Mouse (Mus musculus) 3134 (cell line): ENCODE data around the gene Gstt4.
"Not testable (repeated sequence)": the region's sequence is repeated elsewhere in the genome, so short reads cannot be mapped to it uniquely, and the experiment has no call there.

Source experiments
- DNase-seq: peaks from one replicate; pipeline ENCODE4 v3.0.0-alpha.2; 2011; ENCODE audit warnings: low spot score; ENCODE audit not compliant: insufficient read length; ENCODE audit errors: extremely low read depth

Gstt4 gene

DNA sequence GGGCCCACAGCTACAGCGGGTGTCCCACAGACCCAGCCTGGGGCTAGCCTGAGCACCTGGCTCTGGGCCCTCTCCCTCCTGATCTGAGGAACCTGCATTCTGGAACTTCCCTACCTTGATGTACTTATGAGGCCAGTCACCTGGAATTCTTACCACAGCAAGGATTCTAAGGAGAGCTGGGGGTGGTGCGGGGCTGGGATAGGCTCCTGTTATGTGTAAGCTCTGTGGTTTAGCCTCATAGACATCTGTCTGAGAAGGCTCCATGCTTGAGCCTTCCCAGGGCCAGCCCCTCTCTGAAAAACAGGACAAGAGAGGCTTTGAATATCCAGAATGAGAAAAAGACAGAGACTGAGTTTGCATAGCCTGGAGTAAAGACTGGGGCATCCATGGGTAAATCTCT, at the start of gene Gstt4:
Gene Gstt4 (minus strand): TSS at position 101 of the 400 bp plus-strand sequence.
- no peak for DNase-seq

DNA sequence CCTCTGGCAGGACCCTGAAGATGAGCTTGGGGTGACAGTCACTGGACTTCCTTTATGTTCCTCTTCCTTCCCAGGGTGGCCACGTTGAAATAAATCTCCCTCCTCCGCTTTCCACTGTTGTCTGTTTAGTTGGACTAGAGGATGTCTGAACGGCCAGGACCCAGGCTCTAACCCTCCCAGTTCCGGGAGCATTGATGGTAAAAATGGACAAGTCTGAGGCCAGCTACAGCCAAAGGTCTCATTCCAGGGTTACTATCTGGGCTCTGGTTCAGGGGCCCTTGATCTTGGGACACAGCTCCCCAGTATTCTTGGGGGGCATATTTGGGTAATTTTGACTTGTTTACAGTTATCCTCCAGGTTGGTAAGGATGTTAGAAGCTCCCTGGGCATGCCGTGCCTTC, 39.2 kb upstream of the Gstt4 start:
- DNase-seq = no peak

DNA sequence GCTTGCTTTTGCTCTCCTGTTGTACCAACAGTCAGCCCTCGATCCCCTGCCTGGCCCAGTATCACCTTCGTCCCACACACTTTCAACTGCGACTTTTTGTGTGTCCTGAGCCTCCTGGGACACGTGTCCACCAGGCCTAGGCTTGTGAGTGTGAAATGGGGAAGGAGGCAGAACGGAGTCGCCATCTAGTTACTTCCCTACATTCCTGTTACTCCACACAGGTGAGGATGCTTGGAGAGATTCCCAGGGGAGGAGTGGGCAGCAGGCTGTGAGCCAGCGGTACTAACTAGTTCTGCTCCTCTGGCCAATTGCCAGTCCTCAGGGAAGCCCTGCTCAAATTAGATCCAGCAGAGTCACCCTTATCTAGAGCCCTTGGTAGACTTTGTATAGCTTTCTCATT, 38.4 kb upstream of the Gstt4 start:
- no peak for DNase-seq

DNA sequence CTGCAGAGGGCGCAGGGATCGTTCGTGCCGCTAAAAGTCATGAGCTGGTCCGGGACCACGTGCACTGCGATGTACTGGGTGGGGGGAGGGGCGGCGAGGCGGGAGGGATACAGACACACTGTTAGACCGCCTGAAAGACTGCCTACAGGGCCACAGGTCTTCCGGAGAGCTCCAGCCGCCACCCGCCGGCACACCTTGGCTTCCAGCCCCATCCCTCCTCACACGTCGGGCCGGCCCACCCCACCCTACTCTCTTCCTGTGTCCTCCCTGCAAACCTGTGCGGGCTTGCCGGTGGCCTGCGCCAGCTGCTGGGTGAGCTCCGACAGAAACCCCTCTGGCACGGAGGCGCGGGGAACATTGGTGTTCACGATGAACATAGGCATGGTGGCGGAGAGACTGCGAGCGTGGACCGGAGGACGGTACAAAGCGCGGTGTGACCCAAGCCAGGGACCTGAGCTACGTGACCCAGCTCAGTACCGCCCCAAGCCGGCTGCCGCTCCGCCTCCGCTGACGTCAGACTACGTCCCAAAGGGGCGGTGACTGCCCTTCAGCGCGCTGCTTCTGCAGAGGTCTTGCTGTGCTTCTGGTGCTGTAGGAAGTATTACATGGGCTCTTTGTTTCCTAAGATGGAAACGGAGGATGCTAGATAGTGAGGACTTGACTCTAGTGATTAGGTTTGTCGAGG, 37.6 kb upstream of the Gstt4 start, which contains the start of gene Mif:
Gene Mif (minus strand): TSS at position 455 of the 685 bp plus-strand sequence.
- peak; percentile 98 for DNase-seq

DNA sequence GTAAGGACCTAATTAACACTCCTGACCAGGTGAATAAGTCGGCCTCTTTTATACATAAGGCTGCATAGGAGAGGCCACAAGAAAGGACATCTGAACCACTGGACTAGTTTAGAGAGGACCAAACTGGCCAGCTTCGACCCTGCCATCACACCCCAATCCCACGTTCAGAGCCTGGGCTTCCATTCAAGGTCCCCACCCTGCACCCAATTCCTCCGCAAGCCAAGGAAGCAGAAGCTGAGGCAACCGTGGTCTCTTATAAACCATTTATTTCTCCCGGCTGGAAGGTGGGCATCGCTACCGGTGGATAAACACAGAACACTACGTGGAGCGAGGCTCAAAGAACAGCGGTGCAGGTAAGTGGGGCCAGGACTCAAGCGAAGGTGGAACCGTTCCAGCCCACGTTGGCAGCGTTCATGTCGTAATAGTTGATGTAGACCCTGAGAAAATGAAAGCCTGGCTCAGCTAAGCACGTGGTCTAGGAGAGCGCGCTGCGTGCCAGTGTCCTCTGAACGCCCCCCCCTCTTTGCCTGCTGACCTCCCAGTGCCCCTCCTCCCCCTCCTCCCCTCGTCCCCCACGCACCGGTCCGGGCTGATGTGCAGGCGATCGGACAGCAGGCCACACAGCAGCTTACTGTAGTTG, 36.9 kb upstream of the Gstt4 start:
- peak; percentile 56 for DNase-seq

DNA sequence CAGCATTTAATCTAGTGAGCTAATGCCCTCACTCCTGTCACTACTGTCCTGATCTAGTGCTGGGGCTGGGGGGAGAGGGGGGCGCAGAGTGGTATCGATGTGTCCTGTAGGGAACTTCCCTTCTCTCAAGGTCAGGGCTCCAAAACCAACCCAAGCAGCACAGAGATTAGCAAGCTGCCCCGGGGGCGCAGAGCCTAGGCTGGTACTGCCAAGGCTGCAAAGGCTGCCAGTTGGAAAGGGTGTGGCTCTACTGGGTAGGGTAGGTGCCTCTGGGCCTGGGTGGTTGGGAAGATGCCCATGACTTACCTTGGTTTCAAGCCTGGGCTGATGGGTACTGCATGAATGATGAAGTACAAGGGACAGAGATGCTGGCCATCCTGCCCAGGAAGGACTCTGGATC, 35.3 kb upstream of the Gstt4 start:
- DNase-seq = no peak

DNA sequence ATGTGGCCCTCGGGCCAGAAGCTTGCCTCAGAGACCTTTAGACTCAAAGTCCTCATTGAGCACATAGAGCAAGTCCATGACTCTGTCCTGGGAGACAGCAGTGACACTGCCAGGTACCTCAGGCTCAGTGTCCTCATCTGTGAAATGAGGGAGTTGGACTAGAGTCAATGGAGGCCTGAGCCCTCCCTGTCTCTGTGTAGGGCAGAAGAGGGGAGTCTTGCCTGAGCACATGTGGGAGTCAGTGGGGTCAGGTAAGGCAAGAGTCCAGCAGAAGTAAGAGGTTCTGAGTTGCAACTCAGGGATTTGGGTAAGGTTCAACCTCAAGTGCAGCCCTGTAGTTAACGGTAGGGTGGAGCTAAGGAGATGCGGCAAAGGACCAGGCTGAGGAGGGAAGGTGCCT, 34.6 kb upstream of the Gstt4 start:
- DNase-seq = no peak

DNA sequence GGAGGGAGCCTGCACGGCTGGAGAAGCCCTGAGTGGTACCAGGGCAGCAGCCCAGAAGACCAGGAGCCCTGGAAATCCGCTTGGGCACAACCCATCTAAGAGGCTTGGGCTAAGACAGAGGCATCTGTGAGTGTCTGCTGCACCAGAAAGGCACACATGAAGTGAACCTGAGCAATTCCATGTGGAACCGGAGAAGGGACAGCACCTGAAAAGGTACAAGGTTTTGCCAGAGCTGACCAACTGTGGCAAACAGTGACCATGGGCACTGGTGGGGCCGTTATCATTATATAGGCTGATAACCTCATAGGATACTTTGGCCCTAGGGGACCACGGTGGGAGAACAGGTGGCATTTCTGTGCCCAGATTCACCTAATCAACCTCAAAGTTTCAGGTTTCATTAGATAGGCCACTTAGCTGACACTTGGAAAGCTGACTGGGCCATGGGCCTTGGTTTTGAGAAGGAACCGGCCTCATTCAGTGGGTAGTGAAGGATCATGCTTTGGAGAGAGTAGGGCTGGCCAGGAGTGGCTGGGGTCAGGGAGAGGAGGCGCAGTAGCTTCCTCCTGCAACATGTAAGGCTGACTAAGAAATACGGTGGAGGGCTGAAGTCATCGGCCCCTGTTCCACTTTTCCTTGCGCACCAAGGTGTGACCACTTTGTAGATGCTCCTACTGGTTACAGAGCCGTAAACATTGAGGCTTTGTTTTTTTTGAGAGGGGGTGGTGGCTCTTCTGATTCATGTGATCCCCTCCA, 34.0 kb upstream of the Gstt4 start:
- no peak for DNase-seq

DNA sequence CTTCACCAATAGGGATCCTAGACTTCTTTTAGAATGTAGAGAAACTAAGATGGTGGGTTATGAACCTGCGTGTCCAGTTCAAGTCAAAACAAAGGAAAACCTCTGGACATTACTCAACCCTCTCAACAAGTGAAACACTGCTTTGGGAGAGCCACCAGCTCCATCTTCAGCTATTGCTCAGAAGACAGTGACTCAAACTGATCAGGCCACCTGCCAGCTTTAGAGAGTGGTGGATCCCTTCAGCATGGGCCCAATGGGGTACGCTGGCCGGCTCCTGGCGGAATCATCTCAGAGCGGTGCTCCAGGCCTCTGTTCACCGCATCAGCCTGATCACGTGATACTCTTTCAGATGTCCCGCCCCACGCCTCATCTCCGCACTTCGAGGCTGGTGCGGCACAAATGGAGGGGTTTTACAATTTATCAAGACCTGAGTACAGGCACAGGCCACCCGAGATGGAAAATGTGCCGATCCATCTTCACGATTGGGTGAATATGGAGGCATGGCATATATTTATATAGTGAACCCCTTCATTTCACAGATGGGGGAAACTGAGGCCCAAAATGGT, 33.2 kb upstream of the Gstt4 start:
- no peak for DNase-seq

DNA sequence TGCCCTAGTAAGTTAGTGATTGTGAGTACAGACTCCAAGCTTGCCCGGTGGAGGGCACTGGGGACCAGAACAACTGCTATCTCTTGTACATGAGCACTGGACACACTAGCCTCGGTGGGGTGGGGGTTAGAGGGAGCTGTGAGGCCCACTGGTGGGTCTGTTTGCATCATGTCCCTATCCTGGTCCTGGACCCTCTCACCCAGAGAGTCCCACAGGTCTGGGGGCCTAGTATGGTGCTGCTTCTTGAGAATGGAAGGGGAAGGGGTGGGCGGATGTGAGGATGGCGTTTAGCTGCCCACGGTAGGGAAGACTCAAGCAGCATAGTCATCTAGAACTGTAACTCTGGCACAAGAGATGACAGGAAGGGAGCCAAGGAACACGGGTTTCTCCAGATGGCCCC, 32.4 kb upstream of the Gstt4 start:
- DNase-seq = no peak

DNA sequence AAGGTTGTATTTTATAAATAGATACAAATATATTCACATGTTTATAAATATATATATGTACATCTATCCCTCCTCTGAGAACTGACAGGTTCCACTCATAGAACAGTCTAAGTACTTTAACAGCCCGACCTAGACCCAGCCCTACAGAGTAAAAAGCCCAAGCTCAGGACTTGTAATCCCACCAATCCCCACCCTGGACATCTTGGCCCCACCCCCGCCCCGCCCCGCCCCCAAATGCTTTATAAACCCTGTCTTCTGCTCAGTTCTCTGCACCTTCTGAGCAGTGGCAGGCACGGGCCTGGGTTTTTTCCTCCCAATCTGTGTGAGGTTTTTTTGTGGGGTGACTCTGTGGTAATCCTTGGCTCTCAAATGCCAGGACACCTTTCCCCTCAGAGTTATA, 31.8 kb upstream of the Gstt4 start:
- no peak for DNase-seq

DNA sequence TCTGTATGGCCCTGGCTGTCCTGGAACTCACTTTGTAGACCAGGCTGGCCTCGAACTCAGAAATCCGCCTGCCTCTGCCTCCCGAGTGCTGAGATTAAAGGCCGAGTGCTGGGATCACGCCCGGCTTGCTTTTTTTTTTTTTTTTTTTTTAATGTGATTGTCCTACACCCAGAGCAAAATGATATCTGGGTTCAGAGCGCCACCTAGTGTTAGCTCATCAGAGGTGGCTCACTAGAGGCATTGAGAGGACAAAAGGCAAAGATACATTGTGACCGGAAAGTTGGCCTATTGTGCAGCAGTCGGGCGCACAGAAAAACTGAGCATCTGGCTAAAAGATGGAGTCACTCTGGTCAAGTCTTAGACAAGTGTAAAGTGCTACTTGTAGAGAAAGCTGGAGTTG, 31.1 kb upstream of the Gstt4 start:
- no peak for DNase-seq

DNA sequence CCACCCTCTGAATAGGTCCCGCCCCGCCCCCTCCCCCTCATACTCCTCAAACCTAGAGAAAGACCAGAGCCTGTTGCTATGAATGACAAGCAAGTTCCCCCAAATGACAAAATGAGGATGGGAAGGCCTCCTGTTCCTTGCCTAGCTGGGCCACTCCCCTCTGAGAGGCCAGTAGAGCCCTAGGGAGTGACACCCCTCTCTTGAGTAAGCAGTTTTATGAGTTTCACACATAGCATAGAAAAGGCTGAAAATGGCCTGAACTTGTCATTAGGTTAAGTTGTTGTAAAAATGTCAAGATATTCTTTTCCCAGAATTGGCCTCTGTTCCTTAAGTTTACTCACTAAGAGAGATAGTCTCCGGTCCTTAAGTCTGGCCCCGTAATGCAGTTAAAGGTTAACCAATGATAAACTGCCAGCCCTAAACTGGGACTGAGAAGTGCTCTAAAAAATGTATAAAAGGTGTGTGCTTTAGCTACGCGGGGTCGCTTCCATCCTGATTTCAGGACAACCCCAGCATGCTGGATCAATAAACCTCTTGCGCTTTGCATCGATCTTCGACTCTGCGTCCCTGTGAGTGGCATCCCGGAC, 30.3 kb upstream of the Gstt4 start:
- no peak for DNase-seq

DNA sequence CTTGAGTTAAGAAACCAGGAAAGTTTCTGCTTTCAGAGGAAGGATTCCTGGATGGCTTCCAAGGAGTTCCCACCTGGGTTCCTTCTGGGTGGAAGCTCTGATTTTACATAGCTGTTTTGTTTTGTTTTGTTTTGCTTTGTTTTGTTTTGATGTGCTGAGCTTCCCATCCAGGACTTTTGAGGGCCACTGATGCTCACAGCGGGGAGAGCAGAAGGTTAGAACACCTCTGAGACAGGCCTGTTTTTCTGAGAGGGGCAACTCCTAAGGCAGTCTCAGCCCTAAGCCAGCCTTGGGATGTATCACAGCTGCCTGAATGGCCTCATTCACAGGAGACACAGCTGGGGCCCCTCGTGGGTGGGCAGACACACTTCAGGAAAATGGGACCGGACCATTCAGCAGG, 29.3 kb upstream of the Gstt4 start:
- no peak for DNase-seq

DNA sequence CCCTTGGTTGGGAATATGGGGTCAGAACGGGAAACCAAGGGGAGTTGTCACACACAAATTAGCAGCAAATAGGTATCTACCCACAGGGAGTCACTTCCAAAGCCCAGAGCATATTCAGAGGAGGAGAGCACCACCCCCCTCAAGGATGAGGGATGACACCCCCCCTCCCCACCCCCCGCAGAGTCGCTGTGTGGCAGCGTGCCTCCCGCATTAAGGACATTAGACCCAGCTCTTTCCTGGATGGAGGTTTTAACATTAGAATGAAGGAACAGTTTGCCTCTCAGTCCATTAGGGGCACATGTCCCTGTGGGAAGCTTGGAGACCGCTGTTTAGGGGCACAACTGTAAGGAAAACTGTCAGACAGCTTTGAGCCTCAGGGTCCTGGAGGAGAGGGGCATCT, 28.7 kb upstream of the Gstt4 start:
- DNase-seq = no peak

DNA sequence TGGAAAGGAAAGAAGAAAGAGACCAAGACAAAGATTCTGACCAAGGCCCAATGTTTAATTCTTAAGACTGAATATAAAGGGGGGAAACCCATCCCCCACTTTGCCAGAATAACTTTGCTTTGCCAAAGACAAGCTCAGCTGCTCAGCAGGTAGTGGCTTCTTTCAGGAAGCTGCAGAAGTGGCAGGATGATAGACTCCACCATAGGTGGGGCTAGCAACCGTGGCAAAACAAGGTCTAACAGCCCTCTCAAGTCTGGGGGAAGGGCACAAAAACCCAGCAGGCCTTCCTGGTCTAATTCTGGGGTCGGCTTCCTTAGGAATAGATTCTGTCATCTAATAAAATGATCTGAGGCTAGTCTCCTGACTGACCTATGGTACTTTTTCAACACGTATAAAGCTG, 26.0 kb upstream of the Gstt4 start:
- no peak for DNase-seq

DNA sequence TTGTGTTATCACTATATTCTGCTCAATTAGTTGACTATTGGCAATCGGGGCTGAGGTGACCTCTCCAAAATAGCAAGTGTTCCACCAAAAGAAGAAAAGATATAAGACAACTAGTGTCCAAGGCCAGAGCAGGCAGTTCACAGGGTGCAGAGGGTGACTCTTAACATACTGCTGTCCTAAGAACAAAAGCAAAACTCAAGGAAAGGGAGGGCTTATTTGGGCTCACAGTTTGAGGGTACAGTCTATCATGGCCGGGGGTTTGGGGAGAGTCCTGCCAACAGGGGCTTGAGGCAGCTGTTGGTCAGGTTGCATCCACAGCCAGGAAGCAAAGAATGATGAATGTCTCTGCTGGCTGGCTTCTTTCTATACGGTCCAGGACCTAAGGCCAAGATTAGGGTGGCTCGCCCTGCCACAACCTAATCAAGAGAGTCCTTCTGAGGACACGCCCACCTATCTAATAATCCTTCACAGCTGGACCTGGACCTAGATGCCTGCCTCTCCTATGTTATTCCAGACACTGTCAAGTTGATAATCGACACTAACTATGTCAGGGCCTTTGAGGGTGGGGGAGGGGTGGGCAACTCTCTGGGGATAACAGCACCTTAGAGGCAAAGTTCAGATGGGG, 23.1 kb upstream of the Gstt4 start:
- DNase-seq = no peak

DNA sequence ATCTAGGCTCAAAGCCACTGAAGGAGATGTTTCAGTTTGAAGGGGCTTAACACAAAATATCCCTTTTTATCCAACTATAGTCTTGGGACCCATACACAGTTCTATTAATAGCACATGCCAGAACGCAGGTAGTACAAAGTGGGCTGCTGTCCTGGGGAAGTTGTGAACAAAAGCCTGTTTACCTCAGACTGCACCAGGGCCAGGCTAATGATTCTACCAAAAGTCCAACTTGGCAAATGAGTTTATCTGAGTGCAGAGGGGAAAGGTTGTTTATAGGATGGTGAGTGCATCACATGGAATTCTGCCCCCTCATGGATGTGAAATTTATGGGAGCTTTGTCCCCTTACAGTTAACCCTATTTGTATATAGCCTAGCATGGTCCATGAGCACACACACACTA, 22.5 kb upstream of the Gstt4 start:
- DNase-seq = no peak

DNA sequence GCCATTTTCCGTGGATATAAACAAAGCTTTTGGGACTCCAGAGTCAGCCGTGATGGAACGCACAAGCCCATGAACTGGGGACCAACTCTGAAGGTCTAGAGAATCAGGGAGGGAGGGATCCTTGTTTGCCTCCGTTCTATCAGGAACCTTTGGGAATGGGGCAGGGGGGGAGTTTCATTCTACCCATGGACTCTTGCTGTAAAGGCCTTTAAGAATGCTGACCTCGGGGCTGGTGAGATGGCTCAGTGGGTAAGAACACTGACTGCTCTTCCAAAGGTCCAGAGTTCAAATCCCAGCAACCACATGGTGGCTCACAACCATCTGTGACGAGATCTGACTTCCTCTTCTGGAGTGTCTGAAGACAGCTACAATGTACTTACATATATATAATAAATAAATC, 21.6 kb upstream of the Gstt4 start:
- DNase-seq = not testable (repeated sequence)

DNA sequence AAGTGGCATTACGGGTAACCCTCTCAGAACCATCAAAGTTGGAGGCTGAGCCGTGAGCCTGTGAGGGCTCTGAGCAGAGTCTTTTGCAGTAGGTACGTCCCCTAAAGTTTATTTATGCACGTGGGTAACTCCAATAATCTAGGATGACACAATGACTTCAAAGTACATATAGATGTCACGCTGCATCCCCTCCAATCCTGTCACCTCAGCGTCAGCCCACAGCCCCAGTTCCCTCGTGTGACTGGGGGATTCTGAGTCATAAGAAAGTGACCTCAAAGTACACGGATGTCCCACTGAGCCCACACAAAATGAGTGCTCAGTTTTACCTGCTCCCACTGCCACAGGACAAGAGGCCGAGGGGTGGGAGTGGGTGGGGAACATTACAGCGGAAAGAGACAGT, 16.7 kb upstream of the Gstt4 start:
- DNase-seq = no peak

DNA sequence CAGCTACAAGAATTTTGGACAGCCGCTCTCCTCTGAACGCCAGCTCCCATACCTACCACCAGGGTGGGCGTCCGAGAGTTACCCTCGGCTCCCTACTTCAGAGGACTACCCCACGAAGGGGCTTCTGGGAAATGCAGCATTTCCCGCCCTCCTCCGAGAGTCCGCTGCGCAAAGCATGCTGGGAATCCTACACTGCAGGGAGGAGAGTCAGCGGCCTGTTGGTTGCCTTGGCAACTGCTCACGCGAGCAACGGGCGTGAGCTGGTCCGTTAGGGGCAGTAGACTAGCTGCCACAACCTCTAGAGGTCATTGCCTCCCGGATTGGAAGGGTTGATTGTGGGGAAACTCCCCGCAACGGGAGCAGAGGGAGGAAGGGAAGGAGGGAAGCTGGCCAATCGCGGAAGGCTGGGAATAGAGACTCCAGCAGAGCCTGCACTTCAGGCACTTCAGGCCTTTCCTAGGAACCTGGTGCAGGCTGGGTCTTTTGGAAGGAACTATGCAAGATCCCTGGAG, 15.0 kb upstream of the Gstt4 start, which contains the start of gene Gstt2:
Gene Gstt2 (minus strand): TSS at position 177 of the 512 bp plus-strand sequence.
- DNase-seq = no peak
